Mouse (Mus musculus) macrophage (primary cell): Measurements from ENCODE around the gene Prrc2a. TPM values are rescaled to one million over a fixed set of nuclear protein-coding genes. Genes with fewer than 3 reads are reported as not detected.

Source experiments
- H3K27ac ChIP-seq: fragments of 350-480 bp; formaldehyde crosslinking; 2 replicates; pipeline ENCODE4 v1.9.0; 2021
- H3K36me3 ChIP-seq: fragments of 350-480 bp; formaldehyde crosslinking; 2 replicates; pipeline ENCODE4 v1.9.0; 2021; ENCODE audit errors: inconsistent target
- H3K4me3 ChIP-seq: fragments of 350-480 bp; formaldehyde crosslinking; 2 replicates; pipeline ENCODE4 v1.9.0; 2021; ENCODE audit errors: inconsistent target
- H3K79me2 ChIP-seq: fragments of 350-480 bp; formaldehyde crosslinking; 2 replicates; pipeline ENCODE4 v1.9.0; 2021; ENCODE audit errors: inconsistent target
- WGBS: methylation state at CpG from one replicate; pipeline ENCODE4 v1.1.7; 2026; ENCODE audit warnings: inconsistent platforms; ENCODE audit not compliant: missing documents; 5-methylcytosine and 5-hydroxymethylcytosine counted together
- polyA plus RNA-seq: library from polyadenylated mRNA; stranded (reverse); fragments of 250-400 nt; gene quantifications from 3 replicates; pipeline ENCODE4 v1.2.4, GENCODE M21; 2018; ENCODE audit warnings: inconsistent platforms

Gene Prrc2a
- polyA plus RNA-seq, 1 experiment from 2014 or later: 91.3 TPM

- H3K79me2 ChIP-seq: peaks cover 77% of the 10 kb centered on the region
- WGBS: 87% methylated on average over 14 of the region's 14 CpGs
- no peak overlapping the region for H3K4me3 ChIP-seq
- H3K27ac ChIP-seq: no peak overlapping the region
- H3K36me3 ChIP-seq: peaks cover 50% of the 10 kb centered on the region
Observed at GRCm38 (mm10) chr17:35162121-35162520, 2.6 kb downstream of the Prrc2a start.

GRCm38 (mm10) chr17:35161421-35161820 is 3.3 kb downstream of the Prrc2a start:
- Histone ChIP-seq H3K36me3 (peaks cover 57% of the 10 kb centered on the region), H3K79me2 (peaks cover 80% of the 10 kb centered on the region), H3K4me3 (no peak overlapping the region), H3K27ac (no peak overlapping the region)
- 90% methylated on average over 11 of the region's 11 CpGs for WGBS

GRCm38 (mm10) chr17:35159638-35160037 is 5.1 kb downstream of the Prrc2a start:
- H3K4me3 ChIP-seq: no peak overlapping the region
- peaks cover 96% of the 10 kb centered on the region for H3K79me2 ChIP-seq
- 99% methylated on average over 7 of the region's 7 CpGs for WGBS
- H3K36me3 ChIP-seq: peaks cover 74% of the 10 kb centered on the region
- no peak overlapping the region for H3K27ac ChIP-seq

GRCm38 (mm10) chr17:35158850-35159593 is 5.7 kb downstream of the Prrc2a start:
- H3K27ac ChIP-seq: no peak overlapping the region
- no peak overlapping the region for H3K4me3 ChIP-seq
- 91% methylated on average over 12 of the region's 16 CpGs for WGBS
- H3K36me3 ChIP-seq: peaks cover 80% of the 10 kb centered on the region
- H3K79me2 ChIP-seq: peaks cover 99% of the 10 kb centered on the region

- WGBS: 96% methylated on average over 8 of the region's 8 CpGs
- Histone ChIP-seq H3K4me3 (no peak overlapping the region), H3K36me3 (peaks cover 93% of the 10 kb centered on the region)
Observed at GRCm38 (mm10) chr17:35157661-35158175, 7.0 kb downstream of the Prrc2a start.

GRCm38 (mm10) chr17:35157254-35157653 is 7.4 kb downstream of the Prrc2a start:
- peaks cover 86% of the 10 kb centered on the region for H3K79me2 ChIP-seq
- peaks cover 97% of the 10 kb centered on the region for H3K36me3 ChIP-seq
- H3K4me3 ChIP-seq: no peak overlapping the region
- H3K27ac ChIP-seq: no peak overlapping the region
- whole genome bisulfite sequencing: 92% methylated on average over 8 of the region's 8 CpGs

More at GRCm38 (mm10) chr17:35157661-35158175, 7.0 kb downstream of the Prrc2a start:
- Histone ChIP-seq H3K79me2 (peaks cover 90% of the 10 kb centered on the region), H3K27ac (no peak overlapping the region)

GRCm38 (mm10) chr17:35156461-35157200 is 8.1 kb downstream of the Prrc2a start:
- WGBS: 92% methylated on average over 30 of the region's 33 CpGs
- Histone ChIP-seq H3K36me3 (peaks cover 97% of the 10 kb centered on the region), H3K4me3 (no peak overlapping the region), H3K27ac (no peak overlapping the region), H3K79me2 (peaks cover 79% of the 10 kb centered on the region)

- 99% methylated on average over 12 of the region's 12 CpGs for WGBS
- H3K27ac ChIP-seq: no peak overlapping the region
- peaks cover 68% of the 10 kb centered on the region for H3K79me2 ChIP-seq
- H3K36me3 ChIP-seq: peaks cover 88% of the 10 kb centered on the region
- no peak overlapping the region for H3K4me3 ChIP-seq
Observed at GRCm38 (mm10) chr17:35155451-35155850, 9.2 kb downstream of the Prrc2a start.

GRCm38 (mm10) chr17:35154616-35155015 is 10.1 kb downstream of the Prrc2a start:
- peaks cover 88% of the 10 kb centered on the region for H3K36me3 ChIP-seq
- H3K79me2 ChIP-seq: peaks cover 59% of the 10 kb centered on the region
- 95% methylated on average over 6 of the region's 7 CpGs for WGBS

GRCm38 (mm10) chr17:35153931-35154330 is 10.8 kb downstream of the Prrc2a start:
- H3K36me3 ChIP-seq: peaks cover 88% of the 10 kb centered on the region
- no peak overlapping the region for H3K27ac ChIP-seq
- 91% methylated on average over 4 of the region's 4 CpGs for WGBS
- peaks cover 52% of the 10 kb centered on the region for H3K79me2 ChIP-seq
- no peak overlapping the region for H3K4me3 ChIP-seq

More at GRCm38 (mm10) chr17:35154616-35155015, 10.1 kb downstream of the Prrc2a start:
- no peak overlapping the region for H3K4me3 ChIP-seq
- no peak overlapping the region for H3K27ac ChIP-seq

- H3K79me2 ChIP-seq: peaks cover 44% of the 10 kb centered on the region
- peaks cover 88% of the 10 kb centered on the region for H3K36me3 ChIP-seq
- WGBS: 93% methylated on average over 9 of the region's 9 CpGs
- no peak overlapping the region for H3K27ac ChIP-seq
- H3K4me3 ChIP-seq: no peak overlapping the region
Observed at GRCm38 (mm10) chr17:35153077-35153476, 11.6 kb downstream of the Prrc2a start.

- H3K36me3 ChIP-seq: peaks cover 83% of the 10 kb centered on the region
- H3K27ac ChIP-seq: no peak overlapping the region
- no peak overlapping the region for H3K4me3 ChIP-seq
- 98% methylated on average over 4 of the region's 4 CpGs for WGBS
- peaks cover 34% of the 10 kb centered on the region for H3K79me2 ChIP-seq
Observed at GRCm38 (mm10) chr17:35152121-35152520, 12.6 kb downstream of the Prrc2a start.

GRCm38 (mm10) chr17:35147922-35148639 is 16.6 kb downstream of the Prrc2a start:
- Histone ChIP-seq H3K79me2 (no peaks in the 10 kb centered on the region; the same call in 1 of the 2 replicates), H3K4me3 (no peak overlapping the region), H3K36me3 (peaks cover 81% of the 10 kb centered on the region), H3K27ac (no peak overlapping the region)
- WGBS: 76% methylated on average over 5 of the region's 5 CpGs

- 89% methylated on average over 2 of the region's 3 CpGs for WGBS
- Histone ChIP-seq H3K36me3 (peaks cover 81% of the 10 kb centered on the region), H3K27ac (no peak overlapping the region), H3K4me3 (no peak overlapping the region), H3K79me2 (no peaks in the 10 kb centered on the region; the same call in 1 of the 2 replicates)
Observed at GRCm38 (mm10) chr17:35147348-35147747, 17.3 kb downstream of the Prrc2a start.
